In genomic region chr9:117627173-117627572, GRCm38 (mm10) we compare ENCODE assay signal across 20 mouse cellular contexts.
"Had no signal": no experiment of that assay in that cellular context is flagged by ENCODE, and none has a peak within 500 bp of the region (broad histone marks: within the 10 kb centered on the region; RNA-seq: fewer than 3 reads in every experiment).

No protein-coding gene starts in this region.

- DNase-seq: kidney, adult 18-20 months; kidney, postnatal 10 days; kidney, postnatal 36 days; layer of hippocampus, adult 9-11 months; liver; liver, embryonic 13.5 days; lung, postnatal 36 days; right cerebral cortex, adult 18-20 months; right cerebral cortex, postnatal 14 days; right cerebral cortex, postnatal 4 days; thymus, postnatal 25 days had no signal

- H3K9ac ChIP-seq: intestine, embryonic 15.5 days; limb, embryonic 13.5 days; liver, embryonic 13.5 days; lung, embryonic 15.5 days; midbrain, embryonic 13.5 days; neural tube, embryonic 12.5 days; neural tube, embryonic 15.5 days had no signal

- H3K27me3 ChIP-seq: intestine, embryonic 15.5 days; limb, embryonic 13.5 days; liver, embryonic 13.5 days; lung, embryonic 15.5 days; megakaryocyte, embryonic 14.5 days; midbrain, embryonic 13.5 days; neural tube, embryonic 12.5 days; neural tube, embryonic 15.5 days had no signal

- H3K9me3 ChIP-seq: intestine, embryonic 15.5 days; limb, embryonic 10.5 days; limb, embryonic 13.5 days; liver, embryonic 13.5 days; lung, embryonic 15.5 days; midbrain, embryonic 10.5 days; neural tube, embryonic 12.5 days; neural tube, embryonic 15.5 days had no signal

- ATAC-seq: intestine, embryonic 15.5 days; midbrain, embryonic 13.5 days had no signal

- H3K36me3 ChIP-seq: intestine, embryonic 15.5 days; limb, embryonic 10.5 days; limb, embryonic 13.5 days; liver, embryonic 13.5 days; lung, embryonic 15.5 days; midbrain, embryonic 10.5 days; midbrain, embryonic 13.5 days; neural tube, embryonic 12.5 days; neural tube, embryonic 15.5 days had no signal

- H3K4me2 ChIP-seq: intestine, embryonic 15.5 days; limb, embryonic 13.5 days; liver, embryonic 13.5 days; lung, embryonic 15.5 days; midbrain, embryonic 13.5 days; neural tube, embryonic 12.5 days; neural tube, embryonic 15.5 days had no signal

- H3K4me1 ChIP-seq: intestine, embryonic 15.5 days; limb, embryonic 10.5 days; limb, embryonic 13.5 days; liver, embryonic 13.5 days; lung, embryonic 15.5 days; megakaryocyte, embryonic 14.5 days; neural tube, embryonic 12.5 days had no signal

- H3K4me3 ChIP-seq: intestine, embryonic 15.5 days; limb, embryonic 10.5 days; limb, embryonic 13.5 days; liver, embryonic 13.5 days; lung, embryonic 15.5 days; megakaryocyte, embryonic 14.5 days; midbrain, embryonic 10.5 days; midbrain, embryonic 13.5 days; neural tube, embryonic 12.5 days; neural tube, embryonic 15.5 days had no signal

- H3K27ac ChIP-seq: intestine, embryonic 15.5 days; limb, embryonic 10.5 days; limb, embryonic 13.5 days; liver, embryonic 13.5 days; lung, embryonic 15.5 days; midbrain, embryonic 10.5 days; midbrain, embryonic 13.5 days; neural tube, embryonic 12.5 days; neural tube, embryonic 15.5 days had no signal
